Mouse (Mus musculus) lung, embryonic 16.5 days (tissue): ENCODE results near the gene Rpl38. TPM values are rescaled to one million over a fixed set of nuclear protein-coding genes. Genes with fewer than 3 reads are reported as not detected.

ENCODE experiments used
- ATAC-seq: fragments of 200-750 bp; cut with Nextera tagmentation; 2 replicates; pipeline ENCODE4 v1.8.0; 2017; ENCODE audit warnings: low read depth, mild to moderate bottlenecking, moderate library complexity
- H3K27ac ChIP-seq: fragments of 300-500 bp; sonication (generic); 2 replicates; pipeline ENCODE4 v1.5.1; 2014; ENCODE audit warnings: mild to moderate bottlenecking, control low read depth, low read length
- H3K27me3 ChIP-seq: fragments of 300-500 bp; sonication (generic); 2 replicates; pipeline ENCODE4 v1.6.1; 2014; ENCODE audit warnings: low read depth, low read length, mixed read lengths; ENCODE audit not compliant: control insufficient read depth, insufficient read depth
- H3K36me3 ChIP-seq: fragments of 300-500 bp; sonication (generic); 2 replicates; pipeline ENCODE4 v1.6.1; 2014; ENCODE audit warnings: low read length; ENCODE audit not compliant: control insufficient read depth, insufficient read depth
- H3K4me1 ChIP-seq: fragments of 300-500 bp; sonication (generic); replicated peaks from 2 replicates; pipeline ENCODE4 v1.6.1; 2014; ENCODE audit warnings: low read length, mixed read lengths; ENCODE audit not compliant: control insufficient read depth, insufficient read depth
- H3K4me2 ChIP-seq: fragments of 300-500 bp; sonication (generic); 2 replicates; pipeline ENCODE4 v1.6.1; 2014; ENCODE audit warnings: low read depth, low read length, control low read depth
- H3K4me3 ChIP-seq: fragments of 300-500 bp; sonication (generic); 2 replicates; pipeline ENCODE4 v1.5.1; 2014; ENCODE audit warnings: mild to moderate bottlenecking, low read length, control low read depth
- H3K9ac ChIP-seq: fragments of 300-500 bp; sonication (generic); 2 replicates; pipeline ENCODE4 v1.6.1; 2014; ENCODE audit warnings: low read length, control low read depth
- H3K9me3 ChIP-seq: fragments of 300-500 bp; sonication (generic); 2 replicates; pipeline ENCODE4 v1.6.1; 2016; ENCODE audit warnings: low read length; ENCODE audit not compliant: control insufficient read depth
- WGBS: fragments of 180-500 bp; shearing (Covaris S2); extraction: QIAGEN DNeasy Blood & Tissue Kit; methylation state at CpG from one replicate; pipeline ENCODE4 v1.1.7; 2014; 5-methylcytosine and 5-hydroxymethylcytosine counted together
- polyA plus RNA-seq: library from polyadenylated mRNA; unstranded; fragments of >200 nt; fragmentation: Nextera tagmentation; extraction: Ambion mirVana; gene quantifications from 2 replicates; pipeline ENCODE4 v1.2.1, GENCODE M21; 2015

Rpl38 gene
- polyA plus RNA-seq, 1 experiment from 2014 or later = 914 TPM

DNA sequence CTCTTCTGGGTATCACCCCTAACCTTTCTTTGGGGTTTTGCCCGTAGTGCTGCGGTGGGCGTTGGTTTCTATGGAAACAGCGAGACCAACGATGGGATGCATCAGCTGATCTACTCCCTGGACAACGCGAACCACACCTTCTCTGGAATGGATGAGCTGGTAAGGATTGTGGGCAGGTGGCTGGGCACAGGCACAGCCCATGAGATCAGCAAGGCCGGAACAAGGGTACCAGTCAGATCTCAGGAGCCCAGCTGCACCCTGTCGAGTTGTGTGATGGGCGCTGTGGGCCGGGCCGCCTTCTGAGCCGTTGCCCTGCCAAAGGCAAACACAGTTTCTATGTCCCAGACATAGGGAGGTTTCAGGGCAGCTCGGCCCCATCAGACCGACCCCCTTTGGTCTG is 21.9 kb downstream of the Rpl38 start:
- Histone ChIP-seq H3K4me1 (peaks cover 6% of the 10 kb centered on the region), H3K9me3 (no peaks in the 10 kb centered on the region), H3K27ac (no peak overlapping the region), H3K9ac (no peak overlapping the region), H3K36me3 (no peaks in the 10 kb centered on the region), H3K27me3 (no peaks in the 10 kb centered on the region), H3K4me2 (no peak overlapping the region), H3K4me3 (no peak overlapping the region)
- no peak for ATAC-seq
- 89% methylated on average over 15 of the region's 15 CpGs for WGBS

GRCm38 (mm10) chr11:114691454-114692182 is 23.3 kb downstream of the Rpl38 start:
- no peak overlapping the region for H3K27ac ChIP-seq
- H3K9ac ChIP-seq = no peak overlapping the region
- WGBS = 66% methylated on average over 6 of the region's 6 CpGs
- peaks cover 6% of the 10 kb centered on the region for H3K4me1 ChIP-seq
- ATAC-seq = no peak
- H3K4me3 ChIP-seq = no peak overlapping the region
- H3K4me2 ChIP-seq = no peak overlapping the region
- no peaks in the 10 kb centered on the region for H3K36me3 ChIP-seq
- H3K9me3 ChIP-seq = no peaks in the 10 kb centered on the region
- no peaks in the 10 kb centered on the region for H3K27me3 ChIP-seq

GRCm38 (mm10) chr11:114692601-114693000 is 24.3 kb downstream of the Rpl38 start:
- WGBS = 62% methylated on average over 7 of the region's 7 CpGs
- peaks cover 5% of the 10 kb centered on the region for H3K4me1 ChIP-seq
- no peak overlapping the region for H3K4me3 ChIP-seq
- H3K36me3 ChIP-seq = no peaks in the 10 kb centered on the region
- H3K9me3 ChIP-seq = no peaks in the 10 kb centered on the region
- no peak overlapping the region for H3K27ac ChIP-seq
- ATAC-seq = no peak
- H3K4me2 ChIP-seq = no peak overlapping the region
- H3K9ac ChIP-seq = no peak overlapping the region
- no peaks in the 10 kb centered on the region for H3K27me3 ChIP-seq

DNA sequence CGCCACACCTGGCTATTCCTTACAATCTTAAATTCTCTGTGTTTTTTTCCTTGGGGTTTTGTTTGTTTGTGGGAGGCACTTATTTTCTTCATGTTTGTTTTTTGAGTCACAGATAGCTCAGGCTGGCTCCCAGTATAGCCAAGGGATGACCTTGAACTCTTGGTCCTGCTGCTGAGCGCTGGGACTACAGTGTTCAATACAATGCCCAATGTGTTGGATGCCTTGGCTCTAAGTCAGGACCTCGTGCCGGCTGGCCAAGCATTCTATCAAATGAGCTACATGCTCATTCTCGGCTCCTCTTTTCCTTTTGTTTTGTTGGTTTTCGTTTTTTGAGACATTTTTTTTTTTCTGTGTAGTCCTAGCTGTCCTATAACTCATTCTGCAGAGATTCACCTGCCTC is 25.1 kb downstream of the Rpl38 start:
- Histone ChIP-seq H3K27ac (no peak overlapping the region), H3K36me3 (no peaks in the 10 kb centered on the region), H3K9ac (no peak overlapping the region), H3K27me3 (no peaks in the 10 kb centered on the region), H3K4me2 (no peak overlapping the region), H3K9me3 (no peaks in the 10 kb centered on the region), H3K4me3 (no peak overlapping the region), H3K4me1 (no peaks in the 10 kb centered on the region)
- 86% methylated on average over 6 of the region's 6 CpGs for WGBS
- no peak for ATAC-seq

DNA sequence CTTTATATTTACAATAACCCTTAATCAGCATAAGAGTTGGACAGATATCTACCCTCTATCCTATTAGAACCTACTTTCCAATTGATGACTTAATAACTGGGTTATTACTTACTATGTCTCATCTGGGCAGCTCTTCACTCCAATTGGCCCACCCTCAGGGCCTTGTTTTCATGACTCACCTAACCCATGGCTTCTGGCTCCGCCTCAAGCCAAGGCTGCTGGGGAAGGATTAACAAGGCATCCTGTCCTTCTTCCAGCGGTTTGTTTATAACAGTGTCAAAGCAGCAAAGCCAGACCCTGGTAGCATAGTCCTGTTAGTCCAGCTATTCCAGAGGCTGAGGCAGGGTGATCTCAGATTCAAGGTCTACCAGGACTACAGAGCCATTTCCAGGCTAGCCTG is 26.1 kb downstream of the Rpl38 start:
- 63% methylated on average over 2 of the region's 2 CpGs for WGBS
- Histone ChIP-seq H3K27ac (no peak overlapping the region), H3K27me3 (no peaks in the 10 kb centered on the region), H3K4me3 (no peak overlapping the region), H3K36me3 (no peaks in the 10 kb centered on the region), H3K4me2 (no peak overlapping the region), H3K9ac (no peak overlapping the region), H3K4me1 (no peaks in the 10 kb centered on the region), H3K9me3 (no peaks in the 10 kb centered on the region)
- no peak for ATAC-seq

- Histone ChIP-seq H3K4me1 (no peaks in the 10 kb centered on the region), H3K4me2 (no peak overlapping the region), H3K4me3 (no peak overlapping the region), H3K27me3 (no peaks in the 10 kb centered on the region), H3K9me3 (no peaks in the 10 kb centered on the region), H3K9ac (no peak overlapping the region), H3K27ac (no peak overlapping the region), H3K36me3 (no peaks in the 10 kb centered on the region)
- no peak for ATAC-seq
- WGBS = 83% methylated on average over 7 of the region's 7 CpGs
These were observed 30.2 kb downstream of the Rpl38 start for GRCm38 (mm10) chr11:114698496-114698895.

DNA sequence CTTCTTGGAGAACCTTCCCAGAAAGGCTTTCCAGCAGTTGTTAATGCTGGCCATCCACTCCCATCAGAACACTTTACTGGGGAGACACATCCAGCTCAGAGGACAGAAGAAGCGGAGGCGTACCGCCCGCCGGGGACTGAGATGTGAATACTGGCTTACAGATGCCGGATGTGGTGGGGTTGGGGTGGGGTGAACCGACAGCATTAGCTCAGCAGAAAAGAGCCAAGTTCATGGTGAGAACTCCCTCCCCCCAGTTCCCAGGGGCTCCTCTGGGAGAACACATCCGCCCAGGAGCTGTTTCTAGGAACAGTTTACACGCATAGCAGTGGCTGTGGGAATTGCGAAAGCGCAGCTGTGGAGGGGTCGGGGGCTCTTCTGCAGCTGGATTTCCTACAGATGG is 31.2 kb downstream of the Rpl38 start:
- H3K27ac ChIP-seq = no peak overlapping the region
- 67% methylated on average over 12 of the region's 12 CpGs for WGBS
- peak; percentile 80 for ATAC-seq

GRCm38 (mm10) chr11:114702311-114702995 is 34.1 kb downstream of the Rpl38 start:
- no peaks in the 10 kb centered on the region for H3K4me1 ChIP-seq
- no peak overlapping the region for H3K27ac ChIP-seq
- H3K27me3 ChIP-seq = no peaks in the 10 kb centered on the region
- no peak overlapping the region for H3K4me2 ChIP-seq
- 80% methylated on average over 15 of the region's 15 CpGs for WGBS
- H3K36me3 ChIP-seq = no peaks in the 10 kb centered on the region
- H3K4me3 ChIP-seq = no peak overlapping the region
- no peaks in the 10 kb centered on the region for H3K9me3 ChIP-seq
- ATAC-seq = no peak
- H3K9ac ChIP-seq = no peak overlapping the region

More for the DNA sequence above, 31.2 kb downstream of the Rpl38 start:
- H3K36me3 ChIP-seq = no peaks in the 10 kb centered on the region
- no peaks in the 10 kb centered on the region for H3K9me3 ChIP-seq
- no peak overlapping the region for H3K4me3 ChIP-seq
- H3K27me3 ChIP-seq = no peaks in the 10 kb centered on the region
- no peaks in the 10 kb centered on the region for H3K4me1 ChIP-seq
- H3K9ac ChIP-seq = no peak overlapping the region
- H3K4me2 ChIP-seq = no peak overlapping the region

- Histone ChIP-seq H3K4me1 (no peaks in the 10 kb centered on the region), H3K36me3 (no peaks in the 10 kb centered on the region), H3K9ac (no peak overlapping the region), H3K4me2 (no peak overlapping the region), H3K9me3 (no peaks in the 10 kb centered on the region), H3K27me3 (no peaks in the 10 kb centered on the region), H3K4me3 (no peak overlapping the region), H3K27ac (no peak overlapping the region)
- WGBS = 87% methylated on average over 6 of the region's 6 CpGs
- ATAC-seq = no peak
These were observed 34.7 kb downstream of the Rpl38 start for GRCm38 (mm10) chr11:114702996-114703361.
